Mouse (Mus musculus): Measurements from ENCODE around the gene Ctdnep1.

The Ctdnep1 gene

DNA sequence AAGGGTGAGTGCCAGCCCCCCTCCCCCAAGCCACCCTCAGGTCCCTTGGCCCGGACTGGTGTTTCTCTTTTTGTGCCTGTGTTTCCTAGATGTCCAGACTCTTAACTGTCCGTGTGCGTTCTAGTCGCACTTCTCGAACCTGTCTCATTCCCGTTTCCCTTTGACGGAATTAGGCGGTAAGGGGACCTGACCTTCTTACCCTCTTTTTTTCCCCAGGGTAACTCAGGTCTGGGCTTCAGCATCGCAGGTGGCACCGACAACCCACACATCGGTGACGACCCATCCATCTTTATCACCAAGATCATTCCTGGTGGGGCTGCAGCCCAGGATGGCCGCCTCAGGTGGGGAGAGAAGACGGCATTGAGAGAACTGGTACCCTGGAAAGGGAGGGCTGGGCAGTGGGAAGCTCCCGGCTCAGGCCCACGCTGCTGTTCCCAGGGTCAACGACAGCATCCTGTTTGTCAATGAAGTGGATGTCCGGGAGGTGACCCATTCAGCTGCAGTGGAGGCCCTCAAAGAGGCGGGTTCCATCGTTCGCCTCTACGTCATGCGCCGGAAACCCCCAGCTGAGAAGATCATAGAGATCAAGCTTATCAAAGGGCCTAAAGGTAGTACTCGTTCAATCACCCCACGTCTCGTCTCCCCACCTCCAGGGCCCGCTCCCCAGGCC is 49.8 kb downstream of the Ctdnep1 start:
- DNase-seq, result no peak

DNA sequence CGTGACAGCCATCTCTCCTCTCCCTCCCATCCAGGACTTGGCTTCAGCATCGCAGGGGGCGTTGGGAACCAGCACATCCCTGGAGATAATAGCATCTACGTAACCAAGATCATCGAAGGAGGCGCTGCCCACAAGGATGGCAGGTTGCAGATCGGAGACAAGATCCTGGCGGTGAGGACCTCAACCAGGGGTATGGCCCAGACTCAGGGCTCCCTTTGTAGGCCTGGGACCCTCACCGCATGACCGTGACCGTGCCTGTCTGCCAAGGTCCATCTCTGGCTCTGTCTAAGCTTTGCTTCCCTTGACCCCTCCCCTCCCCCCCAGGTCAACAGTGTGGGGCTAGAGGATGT is 50.3 kb downstream of the Ctdnep1 start:
- DNase-seq, result no peak

DNA sequence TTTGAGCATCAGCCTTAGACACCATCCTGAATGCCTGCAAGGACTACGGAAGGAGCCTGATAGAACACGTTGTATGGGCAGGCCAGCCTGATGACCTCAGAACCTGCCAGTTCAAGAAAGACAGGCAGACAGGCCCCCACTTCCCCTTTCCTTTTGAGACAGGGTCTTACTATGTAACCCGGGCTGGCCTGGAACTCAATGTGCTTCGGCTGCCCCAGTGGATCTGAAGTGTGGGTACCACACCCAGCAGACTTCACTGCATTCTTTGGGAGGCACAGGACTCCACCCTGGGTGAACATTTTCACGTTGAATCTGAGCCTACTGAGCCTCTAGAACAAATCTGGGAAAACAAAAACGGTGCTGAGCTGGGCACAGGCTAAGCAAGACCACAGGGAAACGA is 57.2 kb downstream of the Ctdnep1 start:
- no peak for DNase-seq

DNA sequence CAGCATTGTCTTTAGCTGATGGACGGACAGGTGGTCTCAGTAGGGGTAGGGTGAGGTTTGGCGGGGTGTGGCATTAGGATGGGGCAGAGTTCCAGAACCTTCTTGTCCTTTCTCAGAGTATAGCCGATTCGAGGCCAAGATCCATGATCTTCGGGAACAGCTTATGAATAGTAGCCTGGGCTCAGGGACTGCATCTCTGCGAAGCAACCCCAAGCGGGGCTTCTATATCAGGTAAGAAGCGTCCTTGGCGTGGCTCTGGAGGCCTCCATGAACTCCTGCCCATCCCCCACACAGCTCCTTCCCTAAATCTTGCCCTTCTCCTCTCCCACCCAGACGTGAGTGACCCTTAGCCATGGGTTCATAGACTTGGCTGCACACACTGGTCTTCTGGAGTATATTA is 58.7 kb downstream of the Ctdnep1 start:
- DNase-seq, result no peak

DNA sequence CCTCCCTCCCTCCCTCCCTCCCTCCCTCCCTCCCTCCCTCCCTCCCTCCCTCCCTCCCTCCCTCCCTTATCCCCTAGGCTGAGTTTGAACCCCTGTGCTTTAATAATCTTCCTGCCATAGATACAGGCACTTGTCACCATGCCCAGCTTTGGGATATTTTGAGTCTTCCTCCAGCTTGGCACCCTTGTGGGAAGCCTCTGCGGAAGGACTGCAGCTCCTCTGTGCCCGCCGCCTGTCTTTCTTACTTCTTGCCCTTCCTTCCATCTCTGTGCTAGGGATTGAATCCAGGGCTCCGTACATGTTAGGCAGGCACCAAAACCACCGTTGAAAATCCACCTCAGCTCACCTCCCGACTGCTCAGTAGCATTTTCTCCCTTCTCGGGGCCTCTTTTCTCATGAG is 59.2 kb downstream of the Ctdnep1 start:
- DNase-seq, result no peak
